ENCODE assay signal across 13 mouse cellular contexts in genomic region chr12:100398268-100398943, GRCm38 (mm10).
A peak's percentile ranks its signal among the peaks of the same experiment; 100 is the strongest.
DNase-seq lines count a peak whose midpoint lies in the region; ATAC-seq and TF ChIP-seq lines count a peak whose summit lies in the region.
"Had no signal": no experiment of that assay in that cellular context is flagged by ENCODE, and none has a peak within 500 bp of the region (broad histone marks: within the 10 kb centered on the region; RNA-seq: fewer than 3 reads in every experiment).

No protein-coding gene starts in this region.

- H3K4me1 ChIP-seq in hindbrain, embryonic 13.5 days (replicated peaks): peaks cover 16% of the 10 kb centered on the region
- H3K4me1 ChIP-seq in hindbrain, embryonic 11.5 days (replicated peaks; ENCODE audit: control insufficient read depth, insufficient read depth, low read length): no peaks in the 10 kb centered on the region
- H3K4me1 ChIP-seq in spleen, adult 2 months (ENCODE audit: control insufficient read depth, insufficient read depth, insufficient read length): peaks cover 2% of the 10 kb centered on the region; the same call in 1 of the 2 replicates
- peaks cover 11% of the 10 kb centered on the region for H3K4me1 ChIP-seq in midbrain, embryonic 14.5 days (ENCODE audit: control insufficient read depth, insufficient read depth, low read length)

- H3K36me3 ChIP-seq in hindbrain, embryonic 13.5 days: peaks cover 41% of the 10 kb centered on the region
- H3K36me3 ChIP-seq in hindbrain, embryonic 11.5 days (ENCODE audit: control insufficient read depth, insufficient read depth, low read length): 0 out of 2 replicates have a peak, but pooled peaks cover 3% of the 10 kb centered on the region
- H3K36me3 ChIP-seq in spleen, adult 2 months (ENCODE audit: control insufficient read depth, insufficient read depth, low read length): 0 out of 2 replicates have a peak, but pooled peaks cover 1% of the 10 kb centered on the region
- H3K36me3 ChIP-seq in midbrain, embryonic 14.5 days (ENCODE audit: control insufficient read depth, insufficient read depth, low read length): peaks cover 31% of the 10 kb centered on the region; the same call in 1 of the 2 replicates

- DNase-seq in hindbrain, embryonic 11.5 days (ENCODE audit: low spot score): no peak
- DNase-seq in spleen, adult 2 months (ENCODE audit: low read depth in 1 of 2, low spot score in 2 of 2): no peak
- no peak for DNase-seq in spleen, postnatal 14 days (ENCODE audit: low spot score in 2 of 2)
- peak; percentile 17 for DNase-seq in midbrain, embryonic 14.5 days
- DNase-seq in ovary, postnatal 10 days (ENCODE audit: low spot score): no peak
- DNase-seq in kidney, adult 18-20 months: no peak
- no peak for DNase-seq in heart, adult 9 months (ENCODE audit: low spot score in 2 of 2)
- DNase-seq: adrenal gland, postnatal 36 days; embryo, embryonic 11 days; heart, postnatal 10 days had no signal

- no peak overlapping the region for H3K9ac ChIP-seq in hindbrain, embryonic 13.5 days
- no peak overlapping the region for H3K9ac ChIP-seq in hindbrain, embryonic 11.5 days (ENCODE audit: low read depth, low read length)
- no peak overlapping the region for H3K9ac ChIP-seq in midbrain, embryonic 14.5 days (replicated peaks; ENCODE audit: low read length)

- no peaks in the 10 kb centered on the region for H3K9me3 ChIP-seq in hindbrain, embryonic 13.5 days
- no peaks in the 10 kb centered on the region for H3K9me3 ChIP-seq in hindbrain, embryonic 11.5 days (ENCODE audit: control insufficient read depth, low read length)
- no peaks in the 10 kb centered on the region for H3K9me3 ChIP-seq in midbrain, embryonic 14.5 days (ENCODE audit: control insufficient read depth, low read length)

- no peak for ATAC-seq in hindbrain, embryonic 13.5 days (ENCODE audit: low FRiP score)
- no peak for ATAC-seq in hindbrain, embryonic 11.5 days (ENCODE audit: low FRiP score)
- ATAC-seq in midbrain, embryonic 14.5 days (ENCODE audit: low FRiP score, low TSS enrichment): no peak
- ATAC-seq: Patski had no signal

- H3K4me3 ChIP-seq in hindbrain, embryonic 13.5 days: no peak overlapping the region
- no peak overlapping the region for H3K4me3 ChIP-seq in hindbrain, embryonic 11.5 days (ENCODE audit: low read depth, low read length)
- H3K4me3 ChIP-seq in spleen, adult 2 months (ENCODE audit: extremely low read depth, insufficient read depth, insufficient read length): no peak overlapping the region
- no peak overlapping the region for H3K4me3 ChIP-seq in midbrain, embryonic 14.5 days (replicated peaks; ENCODE audit: low read depth, low read length)

- H3K27me3 ChIP-seq in hindbrain, embryonic 13.5 days: no peaks in the 10 kb centered on the region
- H3K27me3 ChIP-seq in hindbrain, embryonic 11.5 days (ENCODE audit: control insufficient read depth, insufficient read depth, low read length): no peaks in the 10 kb centered on the region
- H3K27me3 ChIP-seq in spleen, adult 2 months (ENCODE audit: control insufficient read depth, insufficient read depth, low read length): no peaks in the 10 kb centered on the region
- H3K27me3 ChIP-seq in midbrain, embryonic 14.5 days (ENCODE audit: control insufficient read depth, insufficient read depth, low read length): no peaks in the 10 kb centered on the region
- H3K27me3 ChIP-seq: Patski had no signal

- no peak for TF ChIP-seq CTCF in spleen, adult 2 months (IDR thresholded peaks at IDR 0.05; ENCODE audit: extremely low read depth, insufficient read depth, insufficient read length, insufficient replicate concordance)

- TF ChIP-seq POLR2A in spleen, adult 2 months (IDR thresholded peaks at IDR 0.05; ENCODE audit: low read depth, low read length): no peak

- H3K4me2 ChIP-seq in hindbrain, embryonic 13.5 days: no peak overlapping the region
- no peak overlapping the region for H3K4me2 ChIP-seq in hindbrain, embryonic 11.5 days (replicated peaks; ENCODE audit: low read depth, low read length)
- H3K4me2 ChIP-seq in midbrain, embryonic 14.5 days (ENCODE audit: low read length): no peak overlapping the region

- 59% methylated on average over 8 of the region's 8 CpGs for WGBS in hindbrain, embryonic 13.5 days
- 70% methylated on average over 8 of the region's 8 CpGs for WGBS in hindbrain, embryonic 11.5 days
- WGBS in spleen, adult 2 months: 48% methylated on average over 8 of the region's 8 CpGs
- WGBS in midbrain, embryonic 14.5 days: 67% methylated on average over 8 of the region's 8 CpGs

- H3K27ac ChIP-seq in hindbrain, embryonic 13.5 days: peak overlapping the region; percentile 70; the same call in 1 of the 2 replicates
- no peak overlapping the region for H3K27ac ChIP-seq in hindbrain, embryonic 11.5 days (ENCODE audit: low read depth, low read length)
- H3K27ac ChIP-seq in spleen, adult 2 months (ENCODE audit: insufficient read depth, low read length): peak overlapping the region; percentile 14; the same call in 1 of the 2 replicates
- peak overlapping the region; percentile 62; the same call in 1 of the 2 replicates for H3K27ac ChIP-seq in midbrain, embryonic 14.5 days (replicated peaks; ENCODE audit: low read depth, low read length)
- H3K27ac ChIP-seq: kidney, postnatal 0 days had no signal
